Mouse (Mus musculus): Measurements from ENCODE around the gene Pf4.
"Not testable (repeated sequence)": the region's sequence is repeated elsewhere in the genome, so short reads cannot be mapped to it uniquely, and the experiment has no call there.

Pf4 gene

DNA sequence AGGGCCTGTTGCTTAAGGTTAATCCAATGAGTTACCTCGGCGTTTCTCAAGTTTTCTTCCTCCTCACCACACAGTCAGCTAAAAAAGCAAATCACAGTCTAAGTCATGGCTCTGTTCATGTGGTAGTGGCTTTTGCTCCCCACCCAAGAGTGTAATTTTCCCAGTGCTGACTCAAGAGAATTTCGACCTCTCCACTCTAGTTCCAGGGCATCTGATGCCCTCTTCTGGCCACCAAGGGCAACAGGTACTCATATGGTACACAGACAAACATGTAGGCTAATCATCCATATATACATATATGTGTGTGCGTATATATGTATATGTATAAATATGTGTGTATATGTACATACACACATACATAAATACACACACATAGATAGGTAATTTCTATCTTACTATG lies 15.9 kb downstream of the Pf4 start:
- no peak for DNase-seq

DNA sequence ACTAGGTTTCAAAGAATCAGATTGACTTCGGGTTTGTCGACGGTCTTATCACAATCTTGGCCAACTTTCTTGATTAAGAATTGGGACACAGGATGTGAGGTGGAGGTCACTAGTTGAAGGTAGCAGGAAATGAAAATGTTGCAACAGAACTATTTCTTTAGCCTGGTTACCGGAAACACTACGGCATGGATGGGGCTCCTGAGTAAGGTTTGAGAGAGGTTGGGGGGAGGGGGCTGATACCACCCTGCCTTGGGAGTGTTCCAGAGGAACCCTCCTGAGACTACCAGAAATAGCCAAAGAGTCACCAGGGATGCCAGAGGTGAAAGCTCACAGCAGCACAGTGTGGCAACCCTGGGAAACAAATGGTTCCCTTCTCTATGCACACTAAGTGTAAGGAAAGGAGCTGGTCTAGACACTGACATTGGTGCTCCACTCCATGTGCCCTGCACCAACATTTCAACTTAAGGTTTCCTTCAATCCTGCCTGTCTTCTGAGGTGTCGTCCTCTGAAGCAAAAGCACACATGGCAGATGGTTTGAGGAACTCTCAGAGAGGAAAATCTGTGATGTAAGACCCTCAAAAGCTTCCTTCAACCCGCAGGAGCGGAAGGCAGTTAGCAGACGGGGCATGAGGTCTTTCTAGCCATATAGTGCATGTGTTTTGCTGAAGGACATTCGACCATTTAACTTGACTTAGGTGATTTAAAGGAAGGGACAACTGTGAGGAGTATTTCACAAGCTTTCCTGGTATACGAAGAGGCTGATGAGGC lies 17.3 kb downstream of the Pf4 start:
- DNase-seq, result peak in 1 of 2 experiments; percentile 34

DNA sequence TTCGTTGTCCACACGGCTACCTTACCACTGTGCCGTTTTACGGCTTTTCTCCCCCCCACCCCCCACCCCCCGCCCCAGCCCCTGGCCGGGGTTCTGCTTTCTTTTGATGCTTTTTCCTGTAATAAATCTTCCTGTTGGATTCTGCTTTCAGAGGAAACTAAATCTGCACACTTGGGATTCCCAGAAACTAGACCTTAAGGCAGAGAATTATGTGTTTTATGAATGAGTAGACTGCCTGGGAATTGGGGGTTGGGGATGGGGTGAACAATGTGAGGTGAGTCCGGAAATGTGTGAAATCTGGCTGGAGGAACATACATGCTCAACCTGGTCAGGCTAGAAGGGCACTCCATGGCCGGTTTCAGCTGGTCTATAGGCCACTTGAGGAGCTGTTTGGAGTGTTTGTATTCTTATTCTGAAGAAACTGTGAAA lies 17.9 kb downstream of the Pf4 start:
- peak; percentile 65 to 74 for DNase-seq

DNA sequence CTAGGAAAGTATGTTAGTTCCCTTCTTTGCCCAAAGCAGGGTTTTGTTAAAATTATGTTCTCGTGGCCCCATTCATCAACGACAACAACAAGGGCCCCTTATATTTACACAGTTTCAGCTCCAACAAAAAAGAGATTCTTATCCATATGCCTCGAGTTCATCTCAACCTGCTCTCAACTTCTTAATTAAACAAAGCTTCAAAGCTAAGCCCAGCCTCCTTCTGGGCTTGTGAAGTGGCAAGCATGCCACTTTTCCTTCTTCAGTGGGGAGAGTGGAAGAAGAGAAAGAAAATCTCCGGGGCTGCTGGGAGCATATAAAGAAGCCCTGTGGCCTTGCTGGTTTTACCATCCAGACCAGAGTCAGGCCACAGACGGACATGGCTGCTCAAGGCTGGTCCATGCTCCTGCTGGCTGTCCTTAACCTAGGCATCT lies 22.0 kb downstream of the Pf4 start, which contains the start of gene Cxcl15:
Gene Cxcl15 (plus strand): TSS at position 340 of the 431 bp plus-strand sequence.
- peak; percentile 66 to 73 for DNase-seq

DNA sequence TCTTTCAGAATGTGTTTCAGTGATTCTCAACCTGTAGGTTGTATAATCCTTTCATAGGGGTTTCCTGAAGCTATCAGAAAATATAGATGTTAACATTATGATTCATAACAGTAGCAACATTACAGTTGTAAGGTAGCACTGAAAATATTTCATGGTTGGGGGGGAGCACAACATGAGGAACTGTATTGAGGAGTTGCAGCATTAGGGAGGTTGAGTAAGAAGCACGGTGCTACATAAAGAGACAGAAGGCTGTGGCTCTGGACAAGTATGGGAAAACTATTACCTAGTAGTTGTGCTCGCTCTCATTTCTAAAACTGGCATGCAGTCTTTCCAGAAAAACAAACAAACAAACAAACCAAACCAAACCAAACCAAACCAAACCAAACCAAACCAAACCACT lies 23.2 kb downstream of the Pf4 start:
- DNase-seq, result not testable (repeated sequence)

DNA sequence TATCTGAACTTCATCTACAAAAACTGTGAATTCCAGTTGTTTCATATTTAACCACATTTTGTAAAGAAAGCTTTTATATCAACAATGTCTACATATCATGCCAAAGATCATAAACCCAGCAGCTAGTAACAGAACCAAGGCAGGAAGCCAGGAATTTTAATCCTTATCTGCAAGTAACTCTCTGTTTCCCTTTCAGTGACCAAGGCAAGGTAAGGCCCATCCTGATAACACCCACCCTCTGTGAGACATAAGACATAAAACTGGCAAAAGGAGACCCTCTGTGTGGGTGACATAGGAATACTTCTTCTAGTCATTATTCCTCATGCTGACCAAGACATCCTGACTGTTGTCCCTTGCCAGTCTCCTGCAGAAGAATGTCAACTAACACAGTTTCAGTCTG lies 32.3 kb downstream of the Pf4 start:
- no peak for DNase-seq

DNA sequence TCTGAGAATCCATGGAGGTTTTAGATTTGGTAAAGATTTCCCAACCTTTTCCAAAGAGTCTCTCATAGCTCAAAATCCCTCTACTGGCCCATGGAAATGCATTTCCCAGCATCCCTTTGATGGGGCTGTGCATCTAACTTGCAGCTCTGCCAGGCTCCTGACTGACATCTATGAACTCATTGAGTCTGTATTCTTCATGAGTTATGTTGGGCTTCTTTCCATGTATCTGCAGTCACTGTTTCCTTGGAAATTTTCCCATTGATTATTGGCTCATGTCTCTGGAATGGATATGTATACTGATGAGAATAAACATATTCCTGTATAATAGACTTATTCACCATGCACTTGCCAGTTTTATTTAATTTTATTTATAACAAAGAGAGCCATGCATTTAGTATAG lies 33.8 kb downstream of the Pf4 start:
- no peak for DNase-seq

DNA sequence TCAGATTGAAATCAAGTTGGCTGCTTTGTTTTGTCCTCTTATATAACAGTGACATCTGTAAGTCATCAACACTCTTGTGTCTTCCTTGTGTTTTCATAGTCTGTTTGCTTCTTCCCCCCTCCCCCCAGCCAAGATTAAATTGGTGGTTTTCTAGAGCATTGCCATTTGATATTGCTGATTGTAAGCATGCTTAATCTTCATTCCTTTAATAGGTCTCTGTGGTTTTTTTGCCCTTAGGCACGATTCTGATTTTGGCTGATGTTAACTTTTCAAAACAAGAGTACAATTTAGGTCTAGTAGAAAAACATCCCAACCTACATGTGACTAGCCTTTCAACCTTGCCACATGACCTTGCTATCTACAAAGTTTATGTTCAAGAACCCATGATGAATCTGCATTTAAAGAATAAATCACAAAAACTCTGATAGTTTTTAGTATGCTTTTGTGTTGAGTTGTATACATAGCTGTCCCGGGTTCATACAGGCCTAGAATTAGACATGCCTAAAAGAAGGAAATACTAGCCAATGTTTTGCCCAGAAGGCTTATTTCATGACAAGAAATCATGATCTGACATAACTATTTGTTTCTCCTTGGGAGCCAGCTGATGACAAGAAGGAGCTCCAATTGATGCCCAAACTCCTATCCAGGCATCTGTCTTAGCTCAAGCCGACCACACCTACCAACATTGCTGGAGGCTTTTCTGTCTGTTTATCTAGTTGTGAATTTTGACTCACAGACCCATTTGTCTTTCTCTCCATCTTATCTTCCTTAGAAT lies 35.1 kb downstream of the Pf4 start:
- DNase-seq, result no peak

DNA sequence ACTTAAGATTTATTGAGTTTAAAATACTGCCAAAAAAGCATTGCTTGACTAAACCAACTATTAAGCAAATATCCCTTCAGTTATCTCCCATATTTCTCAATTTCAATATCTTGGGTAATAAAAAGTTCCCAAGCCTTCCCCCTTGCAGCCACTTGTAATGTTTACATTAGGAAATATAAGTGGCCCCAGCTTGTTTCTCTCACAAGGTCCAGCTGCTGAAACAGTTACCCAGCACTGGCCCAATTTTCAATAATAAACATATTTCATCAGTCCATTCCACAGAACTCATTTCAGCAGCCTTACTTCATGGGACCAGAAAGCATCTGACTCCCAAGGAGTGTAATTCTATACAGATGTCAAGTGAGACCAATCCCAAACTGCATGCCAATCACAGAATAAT lies 47.5 kb downstream of the Pf4 start:
- DNase-seq, result peak; percentile 15 to 46
